Mouse (Mus musculus) ovary, adult 18-20 months (tissue): ENCODE results near the gene Pnpt1.

Experiments
- DNase-seq: peaks from one replicate; pipeline ENCODE4 v3.0.0; 2022; ENCODE audit warnings: low spot score, mixed read lengths

Gene Pnpt1

DNA sequence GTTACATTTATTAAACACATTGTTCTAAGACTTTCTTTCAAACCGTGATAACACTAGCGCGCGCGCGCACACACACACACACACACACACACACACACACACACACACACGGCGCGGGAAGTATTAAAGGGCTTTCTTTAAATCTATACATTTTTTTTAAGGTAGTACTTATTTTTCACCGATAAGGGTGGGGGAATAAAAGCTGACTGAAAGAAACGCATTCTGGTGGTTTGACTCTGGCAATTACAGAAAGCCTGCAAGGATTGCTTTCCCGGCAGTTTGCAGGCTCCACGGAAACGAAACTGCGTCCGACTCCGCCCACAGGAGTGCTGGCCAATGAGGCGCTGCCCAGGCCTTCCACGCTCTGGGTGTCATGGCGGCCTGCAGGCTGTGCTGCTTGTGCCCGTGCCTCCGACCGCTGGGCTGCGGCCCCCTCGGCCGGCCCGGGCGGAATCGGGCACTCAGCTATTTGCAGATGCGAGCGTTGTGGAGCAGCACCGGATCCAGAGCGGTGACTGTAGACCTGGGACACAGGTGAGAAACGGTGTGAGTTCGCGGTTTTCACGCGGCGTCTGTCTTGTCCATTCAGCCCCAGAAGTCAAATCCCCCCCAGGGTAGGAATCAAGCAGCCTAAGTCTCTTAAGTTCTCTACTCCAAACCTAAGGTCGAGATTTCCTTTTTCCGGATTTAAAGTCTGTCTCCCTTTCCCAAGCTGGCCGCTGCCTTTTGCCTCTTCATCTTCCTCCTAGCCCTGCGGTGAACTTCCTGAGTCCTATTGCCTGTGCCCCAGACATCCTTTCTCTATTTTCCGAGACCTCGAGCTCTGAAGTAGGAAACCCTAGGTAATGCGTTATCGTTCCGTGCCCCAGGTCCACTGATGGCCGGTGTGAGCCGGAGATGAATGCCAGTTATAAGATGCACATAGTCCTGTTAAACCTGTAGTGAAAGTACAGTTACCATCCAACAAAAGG, at the start of gene Pnpt1:
Pnpt1 (plus strand) TSS at position 360 of the 971 bp plus-strand sequence.
- DNase-seq: peak; percentile 86

DNA sequence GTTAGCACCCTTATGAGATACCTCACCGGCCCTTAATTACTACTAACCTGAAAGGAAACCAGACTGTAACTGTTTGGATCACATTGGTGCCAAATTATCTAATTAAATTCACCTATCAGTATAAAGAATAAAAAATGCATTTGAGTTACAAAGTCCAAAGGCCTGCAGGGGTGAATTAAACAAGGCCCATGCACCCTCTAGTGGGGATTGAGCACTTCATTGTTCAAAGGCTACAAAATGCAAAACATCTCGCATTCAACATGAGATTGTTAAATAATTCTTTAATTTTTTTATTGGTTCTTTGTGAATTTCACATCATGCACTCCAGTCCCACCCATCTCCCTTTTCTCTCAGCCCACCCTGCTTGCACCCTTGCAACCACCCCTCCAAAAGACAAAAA, 38.1 kb upstream of the Pnpt1 start:
- DNase-seq: no peak

DNA sequence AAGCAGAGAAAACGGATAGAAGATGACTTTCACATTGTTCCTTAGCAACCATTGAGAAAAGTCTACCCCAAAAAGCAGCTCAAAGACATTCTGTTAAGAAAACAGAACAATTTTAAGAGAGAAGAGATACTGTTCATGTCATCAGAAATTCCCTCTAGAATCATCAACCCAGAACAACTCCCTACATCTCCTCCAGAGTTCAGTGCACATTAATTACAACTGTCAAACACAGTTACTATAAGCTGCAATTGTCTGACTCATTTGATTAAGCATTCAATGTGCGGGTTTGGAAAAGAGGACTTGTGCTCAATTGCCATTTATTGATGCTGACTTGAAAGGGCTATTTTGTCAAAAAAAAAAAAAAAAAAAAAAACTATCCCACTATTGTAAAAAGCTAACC, 31.6 kb upstream of the Pnpt1 start:
- DNase-seq: no peak

- no peak for DNase-seq
Measured at GRCm38 (mm10) chr11:29129862-29130384, 621 bp upstream of the Pnpt1 start.

DNA sequence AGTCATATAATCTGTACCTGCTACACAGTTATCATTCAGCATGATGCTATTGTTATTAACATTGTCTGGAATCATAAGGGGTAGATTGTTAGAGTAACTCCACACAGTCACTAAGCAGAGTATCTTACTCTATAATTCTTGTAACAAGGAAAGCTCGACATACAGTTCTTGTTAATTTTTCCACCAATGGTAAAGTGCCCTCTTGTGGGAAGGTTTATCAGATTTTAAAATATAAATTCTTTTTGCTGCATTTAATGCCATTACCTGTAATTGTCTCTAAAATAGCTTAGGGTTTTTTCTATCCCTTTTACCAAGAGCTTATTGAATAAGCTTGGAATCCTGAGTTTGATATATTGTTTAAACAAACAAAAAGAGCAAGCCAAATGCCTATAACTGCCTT, 10.1 kb downstream of the Pnpt1 start:
- DNase-seq: no peak

DNA sequence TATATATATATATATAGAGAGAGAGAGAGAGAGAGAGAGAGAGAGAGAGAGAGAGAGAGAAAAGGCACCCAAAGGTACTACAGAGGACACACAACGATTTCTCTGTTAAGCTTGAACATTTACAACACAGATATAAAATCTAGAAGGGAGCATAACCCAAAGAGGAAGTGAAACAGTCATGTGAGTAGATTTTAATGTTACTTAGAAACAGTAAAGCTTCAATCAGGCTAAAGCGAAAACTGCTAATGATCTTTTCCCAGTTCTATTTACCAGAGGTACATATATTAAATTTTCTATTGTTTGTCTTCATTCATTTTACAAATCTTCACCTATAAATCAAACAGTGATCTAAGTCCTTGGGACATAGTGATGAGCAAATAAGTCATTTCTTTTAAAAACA, 18.4 kb downstream of the Pnpt1 start:
- DNase-seq: no peak

DNA sequence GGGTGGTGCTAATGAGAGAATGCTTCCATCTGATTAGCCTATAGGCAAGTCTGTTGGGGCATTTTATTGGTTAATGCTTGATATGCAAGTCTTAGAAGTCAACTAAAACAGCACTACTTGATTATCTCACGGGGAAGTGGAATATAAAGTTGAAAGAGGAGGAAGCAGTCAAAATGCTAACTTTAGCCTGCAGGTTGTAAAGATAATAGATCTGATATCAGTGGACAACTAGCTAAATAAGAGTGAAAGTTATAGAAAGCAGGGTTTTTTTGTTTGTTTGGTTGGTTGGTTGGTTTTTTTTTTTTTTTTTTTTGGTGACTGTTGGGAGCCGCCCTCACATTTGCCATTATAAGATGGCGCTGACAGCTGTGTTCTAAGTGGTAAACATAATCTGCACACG, 33.0 kb downstream of the Pnpt1 start:
- no peak for DNase-seq

DNA sequence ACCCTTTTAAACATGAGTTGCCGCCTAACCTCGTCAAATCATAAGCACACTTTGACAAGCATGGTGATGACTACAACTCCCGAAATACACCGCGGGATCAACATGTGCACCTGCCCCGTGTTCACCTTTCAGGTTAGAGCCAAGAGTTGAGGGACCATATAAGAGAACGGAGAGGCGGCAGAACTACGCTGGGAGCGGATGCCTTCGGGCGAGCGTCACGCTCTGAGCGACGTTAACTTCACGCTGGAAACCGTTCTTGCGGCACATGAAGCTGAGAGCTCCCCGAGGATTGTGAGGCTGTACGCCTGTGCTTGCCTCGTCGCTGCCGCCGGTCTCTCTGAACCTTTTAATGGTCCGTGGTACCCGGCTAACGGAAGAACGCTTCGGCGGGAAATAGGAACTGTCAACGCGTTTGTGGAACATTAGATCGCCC, 41.4 kb downstream of the Pnpt1 start:
- DNase-seq: peak; percentile 4

- DNase-seq: peak; percentile 98
Measured at GRCm38 (mm10) chr11:29172563-29173124, 42.1 kb downstream of the Pnpt1 start, which contains the start of gene Ppp4r3b. Gene Ppp4r3b (plus strand): TSS chr11:29172890.

GRCm38 (mm10) chr11:29173125-29173631, 42.6 kb downstream of the Pnpt1 start:
- DNase-seq: peak; percentile 15

DNA sequence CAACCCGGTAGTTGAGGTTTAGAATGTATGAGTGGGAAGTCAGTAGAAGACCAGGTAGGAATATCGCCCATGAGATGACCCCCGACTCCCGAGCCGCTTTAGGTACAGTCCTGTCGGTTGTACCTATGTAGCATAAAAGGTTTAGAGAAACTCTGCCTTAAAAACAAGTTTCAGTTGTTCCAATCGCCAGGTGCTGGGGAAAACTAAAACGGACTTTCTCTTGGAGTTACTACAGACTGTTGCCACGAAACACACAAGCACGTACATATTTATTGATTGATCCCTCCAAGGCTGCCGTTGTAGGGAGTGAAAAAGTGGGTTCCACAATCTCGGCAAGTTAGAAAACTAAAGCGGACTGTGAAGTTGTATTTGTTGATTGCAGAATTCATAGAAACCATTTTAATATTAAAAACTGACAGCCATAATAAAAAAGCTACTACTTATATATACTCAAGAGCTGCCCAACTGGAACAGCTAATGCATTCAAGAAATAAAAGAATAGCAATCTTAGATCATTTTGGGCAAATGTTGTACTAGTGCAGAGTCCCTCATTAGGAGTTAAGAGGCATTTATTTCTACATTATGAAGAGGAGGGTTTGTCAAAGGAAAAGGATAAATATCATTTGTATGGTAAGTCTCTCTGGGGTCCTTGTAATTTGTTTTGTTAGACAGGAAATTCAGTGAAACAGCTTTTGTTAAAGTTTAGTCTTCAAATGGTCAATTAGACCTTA, 43.3 kb downstream of the Pnpt1 start:
- no peak for DNase-seq

GRCm38 (mm10) chr11:29179319-29179718, 48.8 kb downstream of the Pnpt1 start:
- DNase-seq: no peak

DNA sequence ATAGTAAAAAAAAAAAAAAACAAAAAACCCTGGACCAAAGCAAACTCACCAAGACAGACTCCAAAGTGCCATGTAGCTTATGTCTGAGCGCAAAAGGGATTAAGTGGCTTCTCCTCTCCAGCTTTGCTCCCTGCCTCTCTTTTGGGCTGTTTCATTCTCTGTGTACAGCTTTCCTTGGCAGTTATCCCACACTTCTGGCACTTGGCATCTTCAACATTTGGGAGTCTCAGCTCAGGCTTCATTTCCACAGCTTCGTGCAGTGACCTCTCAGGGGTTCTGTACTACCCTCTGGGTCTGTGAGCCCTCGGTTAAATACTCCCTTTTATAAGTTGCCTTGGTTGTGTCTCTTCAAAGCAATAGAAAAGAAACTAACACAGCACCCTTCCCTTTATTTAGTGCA, 50.1 kb downstream of the Pnpt1 start:
- no peak for DNase-seq

GRCm38 (mm10) chr11:29181751-29182150, 51.2 kb downstream of the Pnpt1 start:
- no peak for DNase-seq

DNA sequence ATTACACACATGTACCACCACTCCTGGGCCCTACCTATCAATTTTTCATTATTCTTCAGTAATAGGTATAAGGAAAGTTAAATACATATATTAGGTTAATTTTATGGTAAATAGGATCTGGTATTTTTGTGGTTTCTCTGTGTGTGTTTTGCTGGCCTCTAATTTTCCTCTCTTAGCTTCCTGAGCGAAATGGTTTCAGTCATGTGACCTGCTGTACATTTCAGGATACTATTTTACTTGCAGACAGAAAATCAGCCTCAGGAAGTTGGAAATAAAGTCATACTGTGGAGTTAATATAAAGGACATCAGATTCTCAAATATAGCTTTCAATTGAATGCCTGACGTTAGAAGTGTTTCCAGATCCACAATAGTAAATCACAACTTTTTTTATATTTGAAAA, 58.4 kb downstream of the Pnpt1 start:
- no peak for DNase-seq

DNA sequence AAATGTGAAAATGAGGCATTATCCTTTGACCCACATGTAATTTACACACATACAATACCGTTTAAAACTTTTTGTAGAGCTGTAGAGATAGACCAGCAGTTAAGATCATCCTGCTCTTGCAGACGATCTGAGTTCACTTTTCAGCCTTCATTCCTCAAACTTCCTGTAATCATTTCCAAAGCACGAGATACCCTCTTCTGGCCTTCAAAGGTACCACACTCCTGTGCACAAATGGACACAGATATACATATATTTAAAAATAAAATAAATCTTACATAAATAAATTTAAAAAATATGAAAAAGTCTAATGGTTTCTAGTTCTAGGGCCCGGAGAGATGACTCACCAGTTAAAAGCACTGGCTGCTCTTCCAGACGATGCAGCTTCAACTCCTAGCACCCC, 73.1 kb downstream of the Pnpt1 start:
- no peak for DNase-seq

DNA sequence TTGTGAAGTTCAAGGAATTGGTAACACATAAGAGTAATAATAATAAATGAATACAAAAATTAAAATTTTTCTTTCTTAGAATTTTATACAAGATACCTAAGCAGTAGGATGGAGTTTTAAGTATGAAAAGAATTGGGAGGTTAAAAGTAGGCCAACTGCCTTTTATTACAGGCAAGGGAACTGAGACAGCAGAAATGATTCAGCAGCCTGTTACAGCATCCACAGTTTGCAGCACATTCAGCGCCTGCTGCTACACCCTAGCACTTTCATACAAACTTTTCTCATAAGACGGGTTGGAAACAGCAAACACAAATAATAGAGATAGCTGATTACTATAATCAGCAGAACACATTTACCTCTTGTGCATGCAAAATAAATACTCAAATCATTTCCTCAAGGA, 79.2 kb downstream of the Pnpt1 start:
- DNase-seq: no peak
